Mouse (Mus musculus): ENCODE data around the gene Slc22a12. TPM values are rescaled to one million over a fixed set of nuclear protein-coding genes. Genes with fewer than 3 reads are reported as not detected.

The Slc22a12 gene
- polyA plus RNA-seq, 1 experiment from 2014 or later, result not detected

- under 1% methylated on average over 37 of the region's 39 CpGs for WGBS
- Histone ChIP-seq H3K27ac (replicated peaks; ENCODE audit: low read depth, low read length) (no peak overlapping the region), H3K27me3 (ENCODE audit: control insufficient read depth, insufficient read depth, low read length) (peaks cover 85% of the 10 kb centered on the region), H3K4me1 (ENCODE audit: control insufficient read depth, insufficient read depth, low read length) (peaks cover 12% of the 10 kb centered on the region; the same call in 1 of the 2 replicates), H3K9ac (ENCODE audit: low read length) (peak overlapping the region; percentile 50), H3K4me2 (ENCODE audit: low read depth, severe bottlenecking) (peak overlapping the region; percentile 79), H3K36me3 (ENCODE audit: control insufficient read depth, insufficient read depth, low read length) (no peaks in the 10 kb centered on the region), H3K4me3 (ENCODE audit: low read depth, low read length) (peak overlapping the region; percentile 44), H3K9me3 (ENCODE audit: control insufficient read depth, low read length) (no peaks in the 10 kb centered on the region)
- no peak for ATAC-seq (ENCODE audit: insufficient number of reproducible peaks, low FRiP score, low TSS enrichment, low read depth)
- peak; percentile 41 for DNase-seq (ENCODE audit: low spot score)
Observed at GRCm38 (mm10) chr19:6497803-6498202, 45.0 kb downstream of the Slc22a12 start.

- Histone ChIP-seq H3K4me3 (ENCODE audit: low read depth, low read length) (peak overlapping the region; percentile 44), H3K4me2 (ENCODE audit: low read depth, severe bottlenecking) (peak overlapping the region; percentile 79), H3K36me3 (ENCODE audit: control insufficient read depth, insufficient read depth, low read length) (no peaks in the 10 kb centered on the region), H3K27ac (replicated peaks; ENCODE audit: low read depth, low read length) (no peak overlapping the region), H3K9me3 (ENCODE audit: control insufficient read depth, low read length) (no peaks in the 10 kb centered on the region), H3K4me1 (ENCODE audit: control insufficient read depth, insufficient read depth, low read length) (peaks cover 11% of the 10 kb centered on the region; the same call in 1 of the 2 replicates), H3K9ac (ENCODE audit: low read length) (no peak overlapping the region; the same call in 1 of the 2 replicates), H3K27me3 (ENCODE audit: control insufficient read depth, insufficient read depth, low read length) (peaks cover 86% of the 10 kb centered on the region)
- ATAC-seq (ENCODE audit: insufficient number of reproducible peaks, low FRiP score, low TSS enrichment, low read depth), result no peak
- DNase-seq (ENCODE audit: low spot score), result peak; percentile 50
- under 1% methylated on average over 17 of the region's 39 CpGs for WGBS
Observed at GRCm38 (mm10) chr19:6497150-6497801, 45.6 kb downstream of the Slc22a12 start.

- H3K9me3 ChIP-seq (ENCODE audit: control insufficient read depth, low read length), result no peaks in the 10 kb centered on the region
- H3K27ac ChIP-seq (replicated peaks; ENCODE audit: low read depth, low read length), result no peak overlapping the region
- 0 out of 2 replicates have a peak, but pooled peaks cover 6% of the 10 kb centered on the region for H3K4me1 ChIP-seq (ENCODE audit: control insufficient read depth, insufficient read depth, low read length)
- WGBS, result 11% methylated on average over 6 of the region's 6 CpGs
- ATAC-seq (ENCODE audit: insufficient number of reproducible peaks, low FRiP score, low TSS enrichment, low read depth) (no peak), DNase-seq (ENCODE audit: low spot score) (no peak)
- no peak overlapping the region for H3K9ac ChIP-seq (ENCODE audit: low read length)
- no peak overlapping the region; the same call in 1 of the 2 replicates for H3K4me2 ChIP-seq (ENCODE audit: low read depth, severe bottlenecking)
- H3K36me3 ChIP-seq (ENCODE audit: control insufficient read depth, insufficient read depth, low read length), result no peaks in the 10 kb centered on the region
- H3K27me3 ChIP-seq (ENCODE audit: control insufficient read depth, insufficient read depth, low read length), result peaks cover 79% of the 10 kb centered on the region
- H3K4me3 ChIP-seq (ENCODE audit: low read depth, low read length), result peak overlapping the region; percentile 44; the same call in 1 of the 2 replicates
Observed at GRCm38 (mm10) chr19:6496462-6497149, 46.2 kb downstream of the Slc22a12 start.

GRCm38 (mm10) chr19:6495714-6496113 is 47.1 kb downstream of the Slc22a12 start:
- WGBS, result 24% methylated on average over 8 of the region's 8 CpGs
- H3K4me3 ChIP-seq (ENCODE audit: low read depth, low read length), result no peak overlapping the region
- no peaks in the 10 kb centered on the region for H3K36me3 ChIP-seq (ENCODE audit: control insufficient read depth, insufficient read depth, low read length)

GRCm38 (mm10) chr19:6494504-6495170 is 48.2 kb downstream of the Slc22a12 start:
- no peak overlapping the region for H3K4me2 ChIP-seq (ENCODE audit: low read depth, severe bottlenecking)
- H3K27me3 ChIP-seq (ENCODE audit: control insufficient read depth, insufficient read depth, low read length), result peaks cover 59% of the 10 kb centered on the region
- no peaks in the 10 kb centered on the region for H3K36me3 ChIP-seq (ENCODE audit: control insufficient read depth, insufficient read depth, low read length)
- no peak overlapping the region for H3K4me3 ChIP-seq (ENCODE audit: low read depth, low read length)
- peak overlapping the region; percentile 12; the same call in 1 of the 2 replicates for H3K9ac ChIP-seq (ENCODE audit: low read length)
- H3K27ac ChIP-seq (replicated peaks; ENCODE audit: low read depth, low read length), result no peak overlapping the region
- ATAC-seq (ENCODE audit: insufficient number of reproducible peaks, low FRiP score, low TSS enrichment, low read depth) (no peak), DNase-seq (ENCODE audit: low spot score) (no peak)
- 0 out of 2 replicates have a peak, but pooled peaks cover 6% of the 10 kb centered on the region for H3K4me1 ChIP-seq (ENCODE audit: control insufficient read depth, insufficient read depth, low read length)
- WGBS, result 61% methylated on average over 18 of the region's 18 CpGs
- no peaks in the 10 kb centered on the region for H3K9me3 ChIP-seq (ENCODE audit: control insufficient read depth, low read length)

More at GRCm38 (mm10) chr19:6495714-6496113, 47.1 kb downstream of the Slc22a12 start:
- no peak overlapping the region for H3K9ac ChIP-seq (ENCODE audit: low read length)
- DNase-seq (ENCODE audit: low spot score) (no peak), ATAC-seq (ENCODE audit: insufficient number of reproducible peaks, low FRiP score, low TSS enrichment, low read depth) (no peak)
- no peak overlapping the region for H3K27ac ChIP-seq (replicated peaks; ENCODE audit: low read depth, low read length)
- no peaks in the 10 kb centered on the region for H3K9me3 ChIP-seq (ENCODE audit: control insufficient read depth, low read length)
- H3K27me3 ChIP-seq (ENCODE audit: control insufficient read depth, insufficient read depth, low read length), result peaks cover 70% of the 10 kb centered on the region
- no peak overlapping the region for H3K4me2 ChIP-seq (ENCODE audit: low read depth, severe bottlenecking)
- 0 out of 2 replicates have a peak, but pooled peaks cover 6% of the 10 kb centered on the region for H3K4me1 ChIP-seq (ENCODE audit: control insufficient read depth, insufficient read depth, low read length)

- DNase-seq (ENCODE audit: low spot score) (no peak), ATAC-seq (ENCODE audit: insufficient number of reproducible peaks, low FRiP score, low TSS enrichment, low read depth) (no peak)
- Histone ChIP-seq H3K27ac (replicated peaks; ENCODE audit: low read depth, low read length) (no peak overlapping the region), H3K36me3 (ENCODE audit: control insufficient read depth, insufficient read depth, low read length) (no peaks in the 10 kb centered on the region), H3K9me3 (ENCODE audit: control insufficient read depth, low read length) (no peaks in the 10 kb centered on the region), H3K4me1 (ENCODE audit: control insufficient read depth, insufficient read depth, low read length) (0 out of 2 replicates have a peak, but pooled peaks cover 6% of the 10 kb centered on the region), H3K4me3 (ENCODE audit: low read depth, low read length) (no peak overlapping the region), H3K9ac (ENCODE audit: low read length) (no peak overlapping the region), H3K27me3 (ENCODE audit: control insufficient read depth, insufficient read depth, low read length) (peaks cover 53% of the 10 kb centered on the region), H3K4me2 (ENCODE audit: low read depth, severe bottlenecking) (no peak overlapping the region)
- 74% methylated on average over 5 of the region's 7 CpGs for WGBS
Observed at GRCm38 (mm10) chr19:6494032-6494431, 48.8 kb downstream of the Slc22a12 start.

- DNase-seq (ENCODE audit: low spot score) (no peak), ATAC-seq (ENCODE audit: insufficient number of reproducible peaks, low FRiP score, low TSS enrichment, low read depth) (no peak)
- no peak overlapping the region for H3K4me3 ChIP-seq (ENCODE audit: low read depth, low read length)
- H3K36me3 ChIP-seq (ENCODE audit: control insufficient read depth, insufficient read depth, low read length), result no peaks in the 10 kb centered on the region
- no peaks in the 10 kb centered on the region for H3K9me3 ChIP-seq (ENCODE audit: control insufficient read depth, low read length)
- H3K27me3 ChIP-seq (ENCODE audit: control insufficient read depth, insufficient read depth, low read length), result peaks cover 47% of the 10 kb centered on the region
- H3K4me2 ChIP-seq (ENCODE audit: low read depth, severe bottlenecking), result no peak overlapping the region
- H3K4me1 ChIP-seq (ENCODE audit: control insufficient read depth, insufficient read depth, low read length), result 0 out of 2 replicates have a peak, but pooled peaks cover 5% of the 10 kb centered on the region
- H3K27ac ChIP-seq (replicated peaks; ENCODE audit: low read depth, low read length), result no peak overlapping the region
- 75% methylated on average over 7 of the region's 7 CpGs for WGBS
- H3K9ac ChIP-seq (ENCODE audit: low read length), result no peak overlapping the region
Observed at GRCm38 (mm10) chr19:6493219-6493618, 49.6 kb downstream of the Slc22a12 start.

- Histone ChIP-seq H3K9ac (ENCODE audit: low read length) (no peak overlapping the region; the same call in 1 of the 2 replicates), H3K9me3 (ENCODE audit: control insufficient read depth, low read length) (no peaks in the 10 kb centered on the region), H3K4me2 (ENCODE audit: low read depth, severe bottlenecking) (no peak overlapping the region), H3K4me3 (ENCODE audit: low read depth, low read length) (no peak overlapping the region), H3K27me3 (ENCODE audit: control insufficient read depth, insufficient read depth, low read length) (peaks cover 40% of the 10 kb centered on the region), H3K27ac (replicated peaks; ENCODE audit: low read depth, low read length) (no peak overlapping the region), H3K36me3 (ENCODE audit: control insufficient read depth, insufficient read depth, low read length) (no peaks in the 10 kb centered on the region), H3K4me1 (ENCODE audit: control insufficient read depth, insufficient read depth, low read length) (no peaks in the 10 kb centered on the region)
- DNase-seq (ENCODE audit: low spot score) (peak; percentile 72), ATAC-seq (ENCODE audit: insufficient number of reproducible peaks, low FRiP score, low TSS enrichment, low read depth) (no peak)
- 20% methylated on average over 12 of the region's 12 CpGs for WGBS
Observed at GRCm38 (mm10) chr19:6492124-6492523, 50.7 kb downstream of the Slc22a12 start.

All from limb, embryonic 11.5 days (tissue).